In genomic region chr4:14261738-14262081, GRCm38 (mm10) we compare ENCODE assay signal across 11 mouse cellular contexts.
DNase-seq lines count a peak whose midpoint lies in the region; ATAC-seq lines count a peak whose summit lies in the region.
"Had no signal": no experiment of that assay in that cellular context is flagged by ENCODE, and none has a peak within 500 bp of the region (broad histone marks: within the 10 kb centered on the region; RNA-seq: fewer than 3 reads in every experiment).

No protein-coding gene starts in this region.

- no peak for DNase-seq in neural tube, embryonic 10.5 days (ENCODE audit: extremely low spot score, low spot score)
- no peak for DNase-seq in limb, embryonic 11.5 days (ENCODE audit: low spot score)
- DNase-seq in left cerebral cortex, postnatal 14 days (ENCODE audit: low spot score in 2 of 2): no peak
- DNase-seq in urinary bladder, adult 2 months (ENCODE audit: low spot score): no peak
- DNase-seq: heart, postnatal 36 days; liver had no signal

- intact Hi-C loops in left cerebral cortex, postnatal 14 days (cut with DNase I): no loop called here

- peaks cover 18% of the 10 kb centered on the region for H3K4me1 ChIP-seq in neural tube, embryonic 13.5 days (replicated peaks)
- peaks cover 19% of the 10 kb centered on the region for H3K4me1 ChIP-seq in forebrain, embryonic 15.5 days
- peaks cover 11% of the 10 kb centered on the region for H3K4me1 ChIP-seq in limb, embryonic 11.5 days (ENCODE audit: control insufficient read depth, insufficient read depth, low read length)
- H3K4me1 ChIP-seq in kidney, embryonic 14.5 days (ENCODE audit: control insufficient read depth, insufficient read depth, low read length): no peaks in the 10 kb centered on the region
- H3K4me1 ChIP-seq in heart, embryonic 11.5 days (ENCODE audit: control insufficient read depth, insufficient read depth, low read length): no peaks in the 10 kb centered on the region
- H3K4me1 ChIP-seq: lung, embryonic 15.5 days had no signal

- H3K9me3 ChIP-seq in neural tube, embryonic 13.5 days: no peaks in the 10 kb centered on the region
- no peaks in the 10 kb centered on the region for H3K9me3 ChIP-seq in forebrain, embryonic 15.5 days
- no peaks in the 10 kb centered on the region for H3K9me3 ChIP-seq in limb, embryonic 11.5 days (ENCODE audit: control insufficient read depth, low read length)
- no peaks in the 10 kb centered on the region for H3K9me3 ChIP-seq in kidney, embryonic 14.5 days (ENCODE audit: control insufficient read depth, low read length)
- H3K9me3 ChIP-seq in heart, embryonic 11.5 days (replicated peaks; ENCODE audit: control insufficient read depth, low read length): no peaks in the 10 kb centered on the region
- H3K9me3 ChIP-seq: lung, embryonic 15.5 days had no signal

- no peak overlapping the region for H3K4me3 ChIP-seq in neural tube, embryonic 13.5 days
- H3K4me3 ChIP-seq in forebrain, embryonic 15.5 days: no peak overlapping the region
- no peak overlapping the region for H3K4me3 ChIP-seq in limb, embryonic 11.5 days (ENCODE audit: low read depth, low read length)
- no peak overlapping the region for H3K4me3 ChIP-seq in kidney, embryonic 14.5 days (ENCODE audit: low read length)
- no peak overlapping the region for H3K4me3 ChIP-seq in heart, embryonic 11.5 days (ENCODE audit: low read depth, low read length)
- H3K4me3 ChIP-seq: lung, embryonic 15.5 days had no signal

- H3K27me3 ChIP-seq in neural tube, embryonic 13.5 days: no peaks in the 10 kb centered on the region
- H3K27me3 ChIP-seq in forebrain, embryonic 15.5 days: no peaks in the 10 kb centered on the region
- H3K27me3 ChIP-seq in limb, embryonic 11.5 days (ENCODE audit: control insufficient read depth, insufficient read depth, low read length): no peaks in the 10 kb centered on the region
- no peaks in the 10 kb centered on the region for H3K27me3 ChIP-seq in kidney, embryonic 14.5 days (ENCODE audit: control insufficient read depth, insufficient read depth, low read length)
- H3K27me3 ChIP-seq in heart, embryonic 11.5 days (ENCODE audit: control insufficient read depth, insufficient read depth, low read length): no peaks in the 10 kb centered on the region
- H3K27me3 ChIP-seq: lung, embryonic 15.5 days had no signal

- H3K27ac ChIP-seq in neural tube, embryonic 13.5 days (replicated peaks): peak overlapping the region; percentile 57; the same call in 1 of the 2 replicates
- H3K27ac ChIP-seq in forebrain, embryonic 15.5 days (replicated peaks): no peak overlapping the region
- peak overlapping the region; percentile 60 for H3K27ac ChIP-seq in limb, embryonic 11.5 days (replicated peaks; ENCODE audit: low read depth, low read length)
- H3K27ac ChIP-seq in kidney, embryonic 14.5 days (ENCODE audit: low read depth, low read length): no peak overlapping the region
- H3K27ac ChIP-seq in heart, embryonic 11.5 days (ENCODE audit: low read depth, low read length): no peak overlapping the region
- H3K27ac ChIP-seq: lung, embryonic 15.5 days had no signal

- 64% methylated on average over 3 of the region's 3 CpGs for WGBS in neural tube, embryonic 13.5 days
- WGBS in forebrain, embryonic 15.5 days: 27% methylated on average over 3 of the region's 3 CpGs
- 24% methylated on average over 3 of the region's 3 CpGs for WGBS in limb, embryonic 11.5 days
- 46% methylated on average over 3 of the region's 3 CpGs for WGBS in kidney, embryonic 14.5 days
- 55% methylated on average over 3 of the region's 3 CpGs for WGBS in heart, embryonic 11.5 days (ENCODE audit: insufficient replicate concordance)

- no peaks in the 10 kb centered on the region for H3K36me3 ChIP-seq in neural tube, embryonic 13.5 days
- no peaks in the 10 kb centered on the region for H3K36me3 ChIP-seq in forebrain, embryonic 15.5 days
- no peaks in the 10 kb centered on the region for H3K36me3 ChIP-seq in limb, embryonic 11.5 days (ENCODE audit: control insufficient read depth, insufficient read depth, low read length)
- no peaks in the 10 kb centered on the region for H3K36me3 ChIP-seq in kidney, embryonic 14.5 days (ENCODE audit: control insufficient read depth, insufficient read depth, low read length)
- no peaks in the 10 kb centered on the region for H3K36me3 ChIP-seq in heart, embryonic 11.5 days (ENCODE audit: control insufficient read depth, insufficient read depth, low read length)
- H3K36me3 ChIP-seq: lung, embryonic 15.5 days had no signal

- no peak overlapping the region; the same call in 1 of the 2 replicates for H3K9ac ChIP-seq in neural tube, embryonic 13.5 days
- H3K9ac ChIP-seq in forebrain, embryonic 15.5 days (replicated peaks): no peak overlapping the region
- no peak overlapping the region for H3K9ac ChIP-seq in limb, embryonic 11.5 days (ENCODE audit: low read length)
- H3K9ac ChIP-seq in kidney, embryonic 14.5 days (ENCODE audit: low read depth, low read length): no peak overlapping the region
- H3K9ac ChIP-seq in heart, embryonic 11.5 days (ENCODE audit: low read depth, low read length): no peak overlapping the region
- H3K9ac ChIP-seq: lung, embryonic 15.5 days had no signal

- ATAC-seq in neural tube, embryonic 13.5 days (ENCODE audit: low read depth): peak; percentile 61; the same call in 1 of the 2 replicates
- peak; percentile 41; the same call in 1 of the 2 replicates for ATAC-seq in forebrain, embryonic 15.5 days (replicated peaks)
- peak; percentile 47; the same call in 1 of the 2 replicates for ATAC-seq in limb, embryonic 11.5 days (ENCODE audit: insufficient number of reproducible peaks, low FRiP score, low TSS enrichment, low read depth)
- no peak for ATAC-seq in kidney, embryonic 14.5 days (ENCODE audit: low FRiP score, low TSS enrichment)
- ATAC-seq in heart, embryonic 11.5 days (replicated peaks; ENCODE audit: insufficient number of reproducible peaks, low FRiP score, low TSS enrichment): no peak

- no peak overlapping the region for H3K4me2 ChIP-seq in neural tube, embryonic 13.5 days
- no peak overlapping the region for H3K4me2 ChIP-seq in forebrain, embryonic 15.5 days (replicated peaks)
- H3K4me2 ChIP-seq in limb, embryonic 11.5 days (ENCODE audit: low read depth, severe bottlenecking): peak overlapping the region; percentile 31; the same call in 1 of the 2 replicates
- H3K4me2 ChIP-seq in kidney, embryonic 14.5 days (replicated peaks; ENCODE audit: low read depth, low read length): no peak overlapping the region
- no peak overlapping the region for H3K4me2 ChIP-seq in heart, embryonic 11.5 days
- H3K4me2 ChIP-seq: lung, embryonic 15.5 days had no signal

Comparison
In these comparisons a context has a peak if more than half of its experiments do, and no peak if none do; other contexts are left out.
1. ATAC-seq: peak in neural tube, embryonic 13.5 days (single experiment), forebrain, embryonic 15.5 days (single experiment) and limb, embryonic 11.5 days (single experiment); none in kidney, embryonic 14.5 days (single experiment) and heart, embryonic 11.5 days (single experiment).
2. H3K27ac ChIP-seq: peak in neural tube, embryonic 13.5 days (single experiment) and limb, embryonic 11.5 days (single experiment); none in forebrain, embryonic 15.5 days (single experiment), kidney, embryonic 14.5 days (single experiment) and heart, embryonic 11.5 days (single experiment).